Comparison of ENCODE assay signal across 14 mouse cellular contexts in the genomic region with DNA sequence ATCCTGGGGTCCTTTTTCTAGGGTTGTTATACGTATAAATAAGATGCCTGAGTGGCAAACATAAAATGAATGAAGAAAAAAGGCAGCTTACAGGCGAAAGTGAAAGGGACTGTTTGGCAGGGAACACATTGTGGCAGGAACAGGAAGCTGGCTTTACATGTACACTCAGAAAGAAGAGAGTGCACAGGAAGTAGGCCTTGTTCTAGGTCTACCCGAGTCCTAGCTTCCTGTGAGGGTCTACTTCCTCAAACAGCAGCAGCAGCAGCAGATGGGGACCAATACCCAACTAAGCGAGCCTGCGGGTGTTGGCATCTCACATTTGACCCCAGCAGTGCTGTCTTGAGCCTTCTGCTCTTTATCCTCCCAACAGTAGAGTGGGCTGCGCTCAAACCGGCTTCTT.
DNase-seq lines count a peak whose midpoint lies in the region; ATAC-seq and TF ChIP-seq lines count a peak whose summit lies in the region.
"Had no signal": no experiment of that assay in that cellular context is flagged by ENCODE, and none has a peak within 500 bp of the region (broad histone marks: within the 10 kb centered on the region; RNA-seq: fewer than 3 reads in every experiment).

No protein-coding gene starts in this region.

- no peaks in the 10 kb centered on the region for H3K9me3 ChIP-seq in intestine, postnatal 0 days (ENCODE audit: control insufficient read depth)
- H3K9me3 ChIP-seq in forebrain, postnatal 0 days (ENCODE audit: low read length), result no peaks in the 10 kb centered on the region
- H3K9me3 ChIP-seq: embryonic facial prominence, embryonic 12.5 days; heart, embryonic 13.5 days had no signal

- H3K4me3 ChIP-seq in gastrocnemius, adult 2 months, result no peak overlapping the region
- H3K4me3 ChIP-seq in intestine, postnatal 0 days (ENCODE audit: low read depth, low read length), result no peak overlapping the region
- no peak overlapping the region for H3K4me3 ChIP-seq in forebrain, postnatal 0 days (ENCODE audit: low read depth, low read length)
- H3K4me3 ChIP-seq: embryonic facial prominence, embryonic 12.5 days; heart, embryonic 13.5 days; left cerebral cortex, adult 2 months had no signal

- intact Hi-C loops in gastrocnemius, adult 2 months (cut with DNase I), result loop anchor here (2.0 kb wide), 1 partner anchor 68 kb away; no protein-coding TSS in a partner anchor

- H3K4me1 ChIP-seq in intestine, postnatal 0 days (replicated peaks; ENCODE audit: control insufficient read depth, insufficient read depth, low read length), result no peaks in the 10 kb centered on the region
- no peaks in the 10 kb centered on the region for H3K4me1 ChIP-seq in forebrain, postnatal 0 days (ENCODE audit: insufficient read depth)
- H3K4me1 ChIP-seq: embryonic facial prominence, embryonic 12.5 days had no signal

- no peak for TF ChIP-seq CTCF in gastrocnemius, adult 2 months (IDR thresholded peaks at IDR 0.05)
- no peak for TF ChIP-seq CTCF in intestine, postnatal 0 days (IDR thresholded peaks at IDR 0.05; ENCODE audit: low read depth)
- TF ChIP-seq CTCF in forebrain, postnatal 0 days (IDR thresholded peaks at IDR 0.05; ENCODE audit: low read depth), result no peak

- peak; percentile 57; the same call in 1 of the 2 replicates for ATAC-seq in monocyte, adult 5-6 weeks (replicated peaks; ENCODE audit: insufficient number of reproducible peaks, low FRiP score, low TSS enrichment, poor library complexity, severe bottlenecking)
- ATAC-seq in intestine, postnatal 0 days, result no peak
- ATAC-seq in forebrain, postnatal 0 days, result no peak
- ATAC-seq: hindbrain, postnatal 0 days had no signal

- H3K27me3 ChIP-seq in intestine, postnatal 0 days (replicated peaks; ENCODE audit: control insufficient read depth, insufficient read depth, low read length), result no peaks in the 10 kb centered on the region
- no peaks in the 10 kb centered on the region for H3K27me3 ChIP-seq in forebrain, postnatal 0 days (ENCODE audit: insufficient read depth, low read length)
- H3K27me3 ChIP-seq: embryonic facial prominence, embryonic 12.5 days; heart, embryonic 13.5 days had no signal

- 82% methylated on average over 7 of the region's 7 CpGs for WGBS in intestine, postnatal 0 days
- 78% methylated on average over 7 of the region's 7 CpGs for WGBS in forebrain, postnatal 0 days

- H3K9ac ChIP-seq in intestine, postnatal 0 days (ENCODE audit: low read depth, low read length), result no peak overlapping the region
- no peak overlapping the region for H3K9ac ChIP-seq in forebrain, postnatal 0 days
- H3K9ac ChIP-seq: embryonic facial prominence, embryonic 12.5 days; heart, embryonic 13.5 days had no signal

- peak overlapping the region; percentile 73 for H3K27ac ChIP-seq in gastrocnemius, adult 2 months
- H3K27ac ChIP-seq in intestine, postnatal 0 days (ENCODE audit: low read depth, low read length), result no peak overlapping the region
- H3K27ac ChIP-seq in forebrain, postnatal 0 days (ENCODE audit: low read depth, low read length), result no peak overlapping the region
- H3K27ac ChIP-seq: embryonic facial prominence, embryonic 12.5 days; heart, embryonic 13.5 days; hindbrain, postnatal 0 days; left cerebral cortex, adult 2 months had no signal

- DNase-seq in gastrocnemius, adult 2 months, result no peak
- DNase-seq in gastrocnemius, postnatal 4 days (ENCODE audit: low spot score in 2 of 2), result no peak
- DNase-seq in T-cell, adult 2 months (ENCODE audit: low spot score), result peak; percentile 78
- peak; percentile 54 for DNase-seq in thymus, postnatal 25 days
- no peak for DNase-seq in layer of hippocampus, adult 9-11 months
- no peak for DNase-seq in forebrain, postnatal 0 days
- DNase-seq: cerebellum, adult 9-11 months; kidney, postnatal 14 days had no signal

- no peak overlapping the region for H3K4me2 ChIP-seq in intestine, postnatal 0 days (replicated peaks; ENCODE audit: low read depth)
- no peak overlapping the region for H3K4me2 ChIP-seq in forebrain, postnatal 0 days (ENCODE audit: low read depth)
- H3K4me2 ChIP-seq: embryonic facial prominence, embryonic 12.5 days; heart, embryonic 13.5 days had no signal

- peaks cover 12% of the 10 kb centered on the region; the same call in 1 of the 2 replicates for H3K36me3 ChIP-seq in intestine, postnatal 0 days (ENCODE audit: control insufficient read depth, insufficient read depth)
- H3K36me3 ChIP-seq in forebrain, postnatal 0 days (ENCODE audit: insufficient read depth), result peaks cover 10% of the 10 kb centered on the region

Comparison
In these comparisons a context has a peak if more than half of its experiments do, and no peak if none do; other contexts are left out.
1. DNase-seq: peak in T-cell, adult 2 months (single experiment) and thymus, postnatal 25 days (single experiment); none in gastrocnemius, adult 2 months (single experiment), gastrocnemius, postnatal 4 days (0 of 2), layer of hippocampus, adult 9-11 months (single experiment) and forebrain, postnatal 0 days (single experiment).